Mouse (Mus musculus): ENCODE data around the gene Aifm3.

- TF ChIP-seq CTCF (IDR thresholded peaks at IDR 0.05; ENCODE audit: insufficient read depth, low read length) (no peak), POLR2A (IDR thresholded peaks at IDR 0.05; ENCODE audit: borderline replicate concordance, extremely low read depth, low read depth, low read length) (peak; percentile 70; the same call in 1 of the 2 replicates)
Measured at GRCm38 (mm10) chr16:17508546-17509239, 19.3 kb downstream of the Aifm3 start, which contains the start of gene Lztr1.

All from lung, adult 2 months (tissue).